Mouse (Mus musculus) erythroblast, embryonic 14.5 days (primary cell): ENCODE results near the gene Gm498. TPM values are rescaled to one million over a fixed set of nuclear protein-coding genes. Genes with fewer than 3 reads are reported as not detected.

Source experiments
- H3K27me3 ChIP-seq: 2 replicates; pipeline ENCODE4 v1.6.1; 2012; ENCODE audit warnings: inconsistent platforms; ENCODE audit not compliant: control insufficient read depth
- H3K36me3 ChIP-seq: 2 replicates; pipeline ENCODE4 v1.6.1; 2012; ENCODE audit warnings: mild to moderate bottlenecking, inconsistent platforms; ENCODE audit not compliant: control insufficient read depth
- H3K4me1 ChIP-seq: 2 replicates; pipeline ENCODE4 v1.6.1; 2012; ENCODE audit warnings: inconsistent platforms; ENCODE audit not compliant: control insufficient read depth
- H3K4me3 ChIP-seq: replicated peaks from 2 replicates; pipeline ENCODE3; 2012; ENCODE audit warnings: moderate library complexity, mild to moderate bottlenecking, inconsistent platforms
- H3K9me3 ChIP-seq: 2 replicates; pipeline ENCODE4 v1.6.1; 2012; ENCODE audit warnings: low read length, inconsistent platforms, mixed read lengths; ENCODE audit not compliant: control insufficient read depth
- GATA1 ChIP-seq: IDR thresholded peaks from 2 replicates; pipeline ENCODE4 v1.6.1; 2012; ENCODE audit warnings: low read length, inconsistent platforms, mixed read lengths
- TAL1 ChIP-seq: IDR thresholded peaks from 3 replicates; pipeline ENCODE4 v1.6.1; 2012; ENCODE audit warnings: low read length, inconsistent platforms, mixed read lengths
- polyA plus RNA-seq: library from polyadenylated mRNA; stranded (reverse); fragments of >175 nt; gene quantifications from 2 replicates; pipeline ENCODE4 v1.2.3, GENCODE M21; 2012

Gm498 gene
- polyA plus RNA-seq: not detected in 2 replicates

GRCm38 (mm10) chr7:143866538-143866937 lies at the start of gene Gm498:
TSS of gene Gm498 (plus strand) at chr7:143866838.
- no peak within 1 kb of the TSS for H3K4me3 ChIP-seq
- TF ChIP-seq TAL1 (no peak), GATA1 (no peak)
- peaks cover 3% of the 10 kb centered on the region; the same call in 1 of the 2 replicates for H3K9me3 ChIP-seq
- H3K27me3 ChIP-seq: no peaks in the 10 kb centered on the region
- no peaks in the 10 kb centered on the region for H3K4me1 ChIP-seq
- H3K36me3 ChIP-seq: no peaks in the 10 kb centered on the region

GRCm38 (mm10) chr7:143819201-143819600 lies 47.4 kb upstream of the Gm498 start:
- peaks cover 38% of the 10 kb centered on the region for H3K36me3 ChIP-seq
- no peaks in the 10 kb centered on the region for H3K9me3 ChIP-seq
- TF ChIP-seq GATA1: no peak
- no peak overlapping the region for H3K4me3 ChIP-seq
- H3K4me1 ChIP-seq: peaks cover 24% of the 10 kb centered on the region
- H3K27me3 ChIP-seq: no peaks in the 10 kb centered on the region

GRCm38 (mm10) chr7:143821241-143821640 lies 45.4 kb upstream of the Gm498 start:
- TF ChIP-seq GATA1 (no peak), TAL1 (no peak)
- Histone ChIP-seq H3K4me3 (no peak overlapping the region), H3K36me3 (peaks cover 22% of the 10 kb centered on the region)

GRCm38 (mm10) chr7:143822375-143823265 lies 44.0 kb upstream of the Gm498 start, which contains the start of the genes Nadsyn1 and Dhcr7:
TSS of gene Nadsyn1 (minus strand) at chr7:143822849.
TSS of gene Dhcr7 (plus strand) at chr7:143823145.
- peaks cover 12% of the 10 kb centered on the region for H3K36me3 ChIP-seq
- peak within 1 kb of the TSS; percentile 80 for H3K4me3 ChIP-seq
- no peak for TF ChIP-seq GATA1
- no peak for TF ChIP-seq TAL1
- peaks cover 24% of the 10 kb centered on the region for H3K4me1 ChIP-seq
- no peaks in the 10 kb centered on the region for H3K27me3 ChIP-seq
- H3K9me3 ChIP-seq: no peaks in the 10 kb centered on the region

More at GRCm38 (mm10) chr7:143821241-143821640, 45.4 kb upstream of the Gm498 start:
- Histone ChIP-seq H3K27me3 (no peaks in the 10 kb centered on the region), H3K4me1 (peaks cover 24% of the 10 kb centered on the region), H3K9me3 (no peaks in the 10 kb centered on the region)

- no peaks in the 10 kb centered on the region for H3K27me3 ChIP-seq
- H3K4me3 ChIP-seq: peak overlapping the region; percentile 80
- H3K4me1 ChIP-seq: peaks cover 24% of the 10 kb centered on the region
- no peaks in the 10 kb centered on the region for H3K9me3 ChIP-seq
- TF ChIP-seq TAL1 (no peak), GATA1 (no peak)
- peaks cover 10% of the 10 kb centered on the region for H3K36me3 ChIP-seq
Observed at GRCm38 (mm10) chr7:143823266-143823605, 43.4 kb upstream of the Gm498 start.

GRCm38 (mm10) chr7:143826985-143827384 lies 39.7 kb upstream of the Gm498 start:
- H3K4me1 ChIP-seq: peaks cover 34% of the 10 kb centered on the region
- no peak for TF ChIP-seq TAL1
- no peak for TF ChIP-seq GATA1
- no peaks in the 10 kb centered on the region for H3K9me3 ChIP-seq

GRCm38 (mm10) chr7:143829504-143830331 lies 36.9 kb upstream of the Gm498 start:
- Histone ChIP-seq H3K9me3 (no peaks in the 10 kb centered on the region), H3K27me3 (no peaks in the 10 kb centered on the region), H3K36me3 (peaks cover 5% of the 10 kb centered on the region), H3K4me1 (peaks cover 21% of the 10 kb centered on the region), H3K4me3 (peak overlapping the region; percentile 76)
- TF ChIP-seq GATA1: no peak
- TF ChIP-seq TAL1: no peak

More at GRCm38 (mm10) chr7:143826985-143827384, 39.7 kb upstream of the Gm498 start:
- no peaks in the 10 kb centered on the region for H3K27me3 ChIP-seq
- peaks cover 1% of the 10 kb centered on the region; the same call in 1 of the 2 replicates for H3K36me3 ChIP-seq
- no peak overlapping the region for H3K4me3 ChIP-seq

GRCm38 (mm10) chr7:143830399-143830798 lies 36.2 kb upstream of the Gm498 start:
- H3K9me3 ChIP-seq: no peaks in the 10 kb centered on the region
- TF ChIP-seq GATA1 (no peak), TAL1 (no peak)
- H3K4me3 ChIP-seq: peak overlapping the region; percentile 76
- peaks cover 5% of the 10 kb centered on the region for H3K36me3 ChIP-seq
- peaks cover 26% of the 10 kb centered on the region for H3K4me1 ChIP-seq
- H3K27me3 ChIP-seq: no peaks in the 10 kb centered on the region

- Histone ChIP-seq H3K9me3 (no peaks in the 10 kb centered on the region), H3K4me3 (no peak overlapping the region), H3K27me3 (no peaks in the 10 kb centered on the region), H3K36me3 (peaks cover 8% of the 10 kb centered on the region), H3K4me1 (peaks cover 28% of the 10 kb centered on the region)
- TF ChIP-seq GATA1 (no peak), TAL1 (no peak)
Observed at GRCm38 (mm10) chr7:143832196-143832595, 34.4 kb upstream of the Gm498 start.
